Mouse (Mus musculus) lung, adult 2 months (tissue): ENCODE measurements at regions not wholly inside any gene's neighbourhood (a gene's known extent, or its start where the extent isn't known, plus 50 kb on each side); places are given as distances from the start of the nearest gene placed in this dataset.
"Not testable (repeated sequence)": the region's sequence is repeated elsewhere in the genome, so short reads cannot be mapped to it uniquely, and the experiment has no call there.

Experiments used
- DNase-seq: peaks from one replicate; pipeline ENCODE4 v3.0.0; 2022
- H3K4me1 ChIP-seq: fragments of 200-500 bp; 2 replicates; pipeline ENCODE4 v1.6.1; 2011; ENCODE audit warnings: low read length; ENCODE audit not compliant: control insufficient read depth, insufficient read depth
- H3K4me3 ChIP-seq: fragments of 200-500 bp; replicated peaks from 2 replicates; pipeline ENCODE3; 2011; ENCODE audit warnings: low read depth, mild to moderate bottlenecking, control low read depth, low read length; ENCODE audit errors: extremely low read depth
- CTCF ChIP-seq: fragments of 200-500 bp; IDR thresholded peaks from 2 replicates; pipeline ENCODE4 v1.5.1; 2011; ENCODE audit warnings: mild to moderate bottlenecking, low read length, control low read depth; ENCODE audit not compliant: insufficient read depth
- POLR2A ChIP-seq: fragments of 200-500 bp; IDR thresholded peaks from 2 replicates; pipeline ENCODE4 v1.6.1; 2011; ENCODE audit warnings: low read depth, mild to moderate bottlenecking, control low read depth, low read length, borderline replicate concordance; ENCODE audit errors: extremely low read depth
- WGBS: fragments of 180-500 bp; shearing (Covaris S2); methylation state at CpG from one replicate; pipeline ENCODE4 v1.1.7; 2018; 5-methylcytosine and 5-hydroxymethylcytosine counted together

GRCm38 (mm10) chr15:52406156-52406885 lies 1478.4 kb upstream of the Gm7489 start:
- Histone ChIP-seq H3K4me3 (no peak overlapping the region), H3K4me1 (no peaks in the 10 kb centered on the region)
- TF ChIP-seq POLR2A, result no peak
- no peak for TF ChIP-seq CTCF
- no peak for DNase-seq
- 58% methylated on average over 3 of the region's 3 CpGs for WGBS

- H3K4me3 ChIP-seq, result no peak overlapping the region
- WGBS, result 28% methylated on average over 18 of the region's 18 CpGs
- TF ChIP-seq POLR2A, result no peak
- TF ChIP-seq CTCF, result no peak
Measured at GRCm38 (mm10) chr15:52412869-52413771, 1471.6 kb upstream of the Gm7489 start.

GRCm38 (mm10) chr15:52425976-52426375 lies 1458.7 kb upstream of the Gm7489 start:
- H3K4me3 ChIP-seq, result no peak overlapping the region
- peak; percentile 34 for DNase-seq
- TF ChIP-seq CTCF, result no peak
- TF ChIP-seq POLR2A, result no peak
- no peaks in the 10 kb centered on the region for H3K4me1 ChIP-seq

More at GRCm38 (mm10) chr15:52412869-52413771, 1471.6 kb upstream of the Gm7489 start:
- no peak for DNase-seq
- no peaks in the 10 kb centered on the region for H3K4me1 ChIP-seq

GRCm38 (mm10) chr15:52430491-52431158 lies 1454.1 kb upstream of the Gm7489 start:
- Histone ChIP-seq H3K4me3 (no peak overlapping the region), H3K4me1 (no peaks in the 10 kb centered on the region)
- 90% methylated on average over 6 of the region's 6 CpGs for WGBS
- no peak for DNase-seq
- TF ChIP-seq CTCF (no peak), POLR2A (no peak)

- no peak for TF ChIP-seq CTCF
- no peak for TF ChIP-seq POLR2A
- WGBS, result 78% methylated on average over 2 of the region's 2 CpGs
- DNase-seq, result no peak
- H3K4me3 ChIP-seq, result no peak overlapping the region
- H3K4me1 ChIP-seq, result no peaks in the 10 kb centered on the region
Measured at GRCm38 (mm10) chr15:52433639-52434038, 1451.1 kb upstream of the Gm7489 start.

- no peak overlapping the region for H3K4me3 ChIP-seq
- no peaks in the 10 kb centered on the region for H3K4me1 ChIP-seq
- no peak for DNase-seq
- TF ChIP-seq CTCF (no peak), POLR2A (no peak)
- 86% methylated on average over 1 of the region's 1 CpGs for WGBS
Measured at GRCm38 (mm10) chr15:52438403-52438802, 1446.3 kb upstream of the Gm7489 start.

- under 1% methylated on average over 3 of the region's 3 CpGs for WGBS
- Histone ChIP-seq H3K4me3 (no peak overlapping the region), H3K4me1 (no peaks in the 10 kb centered on the region)
- peak; percentile 97 for TF ChIP-seq CTCF
- no peak for TF ChIP-seq POLR2A
- DNase-seq, result peak; percentile 60
Measured at GRCm38 (mm10) chr15:52458782-52459181, 1425.9 kb upstream of the Gm7489 start.

- no peak for DNase-seq
- TF ChIP-seq POLR2A, result no peak
- no peak for TF ChIP-seq CTCF
- Histone ChIP-seq H3K4me3 (no peak overlapping the region), H3K4me1 (no peaks in the 10 kb centered on the region)
- WGBS, result 73% methylated on average over 1 of the region's 1 CpGs
Measured at GRCm38 (mm10) chr15:52459315-52459714, 1425.4 kb upstream of the Gm7489 start.

- no peak for TF ChIP-seq POLR2A
- no peak for TF ChIP-seq CTCF
- no peak for DNase-seq
- no peaks in the 10 kb centered on the region for H3K4me1 ChIP-seq
- WGBS, result 42% methylated on average over 8 of the region's 8 CpGs
- H3K4me3 ChIP-seq, result no peak overlapping the region
Measured at GRCm38 (mm10) chr15:52464226-52465138, 1420.2 kb upstream of the Gm7489 start.

GRCm38 (mm10) chr15:52478124-52478523 lies 1406.6 kb upstream of the Gm7489 start:
- H3K4me1 ChIP-seq, DNase-seq, H3K4me3 ChIP-seq: not testable (repeated sequence)
- 85% methylated on average over 20 of the region's 20 CpGs for WGBS
